Mouse (Mus musculus): Measurements from ENCODE around the gene Oscp1. TPM values are rescaled to one million over a fixed set of nuclear protein-coding genes. Genes with fewer than 3 reads are reported as not detected.

The Oscp1 gene
- total RNA-seq, 1 experiment from 2014 or later = 23.7 TPM

DNA sequence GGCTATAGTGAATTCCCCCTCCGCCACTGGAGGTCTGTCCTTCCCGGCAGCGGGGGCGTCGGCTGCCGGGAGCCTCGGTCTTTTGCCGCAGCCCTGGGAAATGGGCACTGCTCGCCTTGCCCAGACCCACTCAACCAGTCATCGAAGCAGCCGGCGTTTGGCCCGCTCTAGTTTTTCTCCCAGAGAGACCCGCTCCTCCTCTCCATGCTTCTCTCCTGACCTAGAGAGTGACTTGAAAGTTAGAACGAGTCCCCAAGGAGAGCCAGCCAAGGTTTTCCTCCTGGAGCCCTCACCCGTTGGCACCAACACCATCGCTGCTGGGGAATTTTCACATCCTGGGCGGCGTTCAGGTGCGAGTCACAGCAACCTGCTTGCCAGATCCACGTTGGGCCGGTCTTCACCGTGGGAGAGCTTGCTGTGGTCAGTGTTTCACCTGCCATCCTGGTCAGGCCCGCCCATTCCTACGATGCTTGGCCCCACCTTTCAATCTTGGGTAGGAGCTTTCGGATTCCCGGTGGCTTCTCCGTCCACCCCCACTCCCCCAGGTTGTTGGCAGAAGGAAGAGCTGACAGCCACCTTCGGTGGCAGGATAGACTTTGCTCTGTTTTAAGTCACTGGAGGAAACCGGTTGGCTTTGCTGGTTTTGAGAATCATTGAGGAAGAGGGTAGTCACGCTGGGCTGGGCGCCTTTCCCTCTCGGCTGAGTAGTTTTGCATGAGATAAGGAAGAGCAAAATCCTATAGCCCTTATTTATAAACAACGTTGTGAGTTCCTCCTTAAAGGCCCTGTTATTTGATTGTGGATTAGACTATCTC, 46.1 kb downstream of the Oscp1 start:
- no peak for ATAC-seq (ENCODE audit: extremely low read depth, insufficient number of reproducible peaks, low FRiP score, poor library complexity, severe bottlenecking)

DNA sequence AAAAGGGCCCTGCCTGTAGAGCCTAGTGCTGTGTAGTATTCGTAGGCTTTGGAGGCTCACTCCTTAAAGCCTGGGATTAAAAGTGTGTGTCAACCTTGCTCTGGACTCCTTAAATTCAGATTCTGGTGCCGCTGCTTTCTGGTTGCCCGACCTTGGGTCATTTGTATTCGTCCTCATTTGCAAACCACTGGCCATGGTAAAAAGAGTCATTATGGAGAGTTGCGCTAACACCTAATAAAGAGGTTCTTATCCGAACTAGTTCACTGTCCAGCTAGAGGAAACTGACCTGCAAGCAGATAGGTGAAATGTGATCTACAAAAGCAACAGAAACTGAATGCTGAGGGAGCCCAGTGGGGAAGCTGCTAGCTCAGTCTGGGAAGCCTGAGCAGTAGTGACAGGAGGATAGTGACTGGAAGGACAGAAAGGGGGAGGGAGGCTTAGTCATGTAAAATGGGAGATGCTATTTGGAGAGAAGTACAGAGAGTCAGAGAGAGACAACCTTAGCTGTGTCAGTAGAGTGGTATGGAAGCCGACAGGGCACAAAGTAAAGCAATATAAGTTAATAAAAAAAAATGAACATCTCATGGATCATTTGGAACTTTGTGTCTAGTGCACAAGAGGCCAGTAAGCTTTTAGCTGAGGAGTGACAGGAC, 46.9 kb downstream of the Oscp1 start:
- ATAC-seq (ENCODE audit: extremely low read depth, insufficient number of reproducible peaks, low FRiP score, poor library complexity, severe bottlenecking) = no peak

DNA sequence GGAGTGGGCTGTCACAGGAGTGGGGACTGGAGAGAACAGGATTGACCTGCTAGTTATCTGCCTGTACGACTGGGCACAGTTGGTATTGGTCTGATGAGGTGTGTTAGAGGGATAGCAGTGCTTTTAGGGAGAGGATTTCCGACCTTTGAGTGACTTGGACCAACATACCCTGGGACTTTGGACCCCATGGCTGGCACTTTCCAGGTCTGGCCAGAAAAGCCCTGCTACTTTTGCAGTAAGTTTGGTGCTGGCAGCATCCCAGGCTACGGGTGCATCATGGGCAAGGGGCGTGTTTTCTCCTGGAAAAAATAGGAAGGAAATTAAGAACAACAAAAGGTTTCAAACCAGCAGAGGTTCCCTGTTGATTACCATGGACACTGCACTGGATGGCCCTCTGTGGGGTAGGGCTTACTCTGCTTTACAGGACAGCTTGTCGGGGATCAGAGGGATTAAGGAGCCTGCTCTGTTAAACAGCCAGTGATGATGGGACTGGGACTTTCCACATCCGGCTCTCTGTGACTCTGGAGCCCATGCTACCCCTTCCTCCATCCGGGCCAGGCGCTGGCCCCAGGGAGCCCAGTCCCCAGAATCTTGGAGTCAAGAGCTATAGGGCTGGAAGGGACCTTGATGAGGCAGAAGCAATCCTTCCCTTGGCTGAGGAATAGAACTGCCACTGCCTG, 49.8 kb downstream of the Oscp1 start:
- no peak for ATAC-seq (ENCODE audit: extremely low read depth, insufficient number of reproducible peaks, low FRiP score, poor library complexity, severe bottlenecking)

DNA sequence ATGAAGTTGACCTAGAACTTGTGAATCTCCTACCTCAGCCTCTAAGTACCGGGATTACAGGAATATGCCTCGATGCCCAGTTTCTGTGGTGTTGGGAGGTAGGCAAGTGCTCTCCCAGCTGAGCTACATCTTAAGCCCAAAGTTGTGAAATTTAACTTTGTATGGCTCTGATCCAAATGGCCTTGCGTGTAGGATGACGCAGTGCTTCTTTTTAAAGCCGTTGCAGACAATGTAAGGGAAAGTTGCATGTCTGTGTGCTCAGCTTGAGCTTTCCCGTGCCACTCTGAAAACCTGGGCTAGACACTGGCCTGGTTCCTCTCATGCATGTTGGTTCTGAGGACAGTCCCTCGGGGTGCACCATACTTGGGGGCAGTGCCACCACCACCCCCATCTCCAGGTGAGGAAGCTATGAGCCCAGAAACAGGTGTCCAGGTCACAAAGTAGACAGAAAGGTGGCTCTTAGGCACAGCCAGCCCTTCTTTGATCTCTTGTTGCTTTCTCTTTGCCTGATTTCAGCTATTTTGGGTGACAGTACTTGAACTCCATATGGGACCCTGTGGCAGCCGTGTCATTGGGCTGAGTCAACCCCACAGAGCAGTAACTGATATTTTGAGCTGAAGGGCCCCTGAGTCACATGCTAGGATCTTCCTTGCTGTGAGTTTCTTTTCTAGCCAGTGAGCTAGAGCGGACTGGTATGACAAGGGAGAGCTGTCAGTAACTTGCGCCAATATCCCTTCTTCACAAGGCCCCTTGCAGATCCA, 51.4 kb downstream of the Oscp1 start:
- no peak for ATAC-seq (ENCODE audit: extremely low read depth, insufficient number of reproducible peaks, low FRiP score, poor library complexity, severe bottlenecking)

DNA sequence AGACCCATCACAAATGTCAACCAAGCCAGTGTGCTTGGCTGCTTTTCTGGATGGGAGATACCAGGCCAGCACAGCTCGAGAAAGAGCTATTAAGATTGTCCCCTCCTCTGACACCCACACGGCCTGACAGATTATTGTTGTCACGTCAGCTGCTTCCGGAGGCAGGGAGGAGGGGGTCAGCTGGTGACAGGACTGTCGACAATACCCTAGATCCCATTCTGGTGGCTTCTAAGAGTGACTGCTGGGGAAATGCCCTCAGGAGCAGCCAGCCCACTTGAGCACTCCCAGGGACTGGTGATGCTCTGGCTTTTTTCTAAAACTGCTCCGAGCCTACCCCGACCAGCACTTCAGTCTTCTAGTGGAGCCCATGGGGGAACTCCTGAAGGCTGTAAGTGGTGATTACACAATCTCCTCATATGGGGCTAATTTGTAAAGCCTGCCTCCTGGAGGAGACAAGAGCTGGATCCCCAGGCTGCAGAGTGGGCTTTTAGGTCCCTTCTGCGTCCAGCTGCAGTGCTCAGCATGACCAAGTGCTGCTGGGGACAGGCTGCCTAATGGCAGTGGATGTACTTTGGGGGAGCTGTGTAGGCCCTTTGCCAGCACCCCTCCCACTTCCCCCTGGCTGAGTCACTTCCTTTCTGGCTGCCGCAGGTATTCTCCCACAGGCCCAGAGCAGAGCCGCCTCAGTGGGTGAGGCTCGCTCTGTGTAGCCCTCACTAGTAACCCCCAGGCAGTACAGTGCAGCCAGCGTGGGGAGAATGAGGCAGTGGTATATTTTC, 52.2 kb downstream of the Oscp1 start:
- ATAC-seq (ENCODE audit: extremely low read depth, insufficient number of reproducible peaks, low FRiP score, poor library complexity, severe bottlenecking) = peak; percentile 86

DNA sequence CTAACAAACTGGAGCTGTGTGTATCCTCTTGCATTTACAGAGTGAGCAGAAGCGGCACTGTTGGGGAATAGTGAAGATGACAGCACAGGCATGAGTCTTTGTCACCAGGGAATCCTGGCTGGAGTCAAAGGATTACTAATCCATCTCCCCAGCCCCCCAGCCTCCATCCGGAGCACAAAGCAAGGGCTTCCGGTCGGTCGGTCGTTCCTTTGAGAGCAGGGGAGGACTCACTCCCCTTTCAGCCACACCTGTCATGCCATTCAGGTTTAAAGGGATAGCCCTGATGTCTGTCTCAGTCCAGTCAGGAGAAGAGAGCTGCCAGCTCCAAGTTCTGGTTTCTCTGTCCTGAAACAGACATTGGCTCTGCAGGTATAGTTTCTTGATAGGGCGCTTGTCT, 52.8 kb downstream of the Oscp1 start:
- no peak for ATAC-seq (ENCODE audit: extremely low read depth, insufficient number of reproducible peaks, low FRiP score, poor library complexity, severe bottlenecking)

DNA sequence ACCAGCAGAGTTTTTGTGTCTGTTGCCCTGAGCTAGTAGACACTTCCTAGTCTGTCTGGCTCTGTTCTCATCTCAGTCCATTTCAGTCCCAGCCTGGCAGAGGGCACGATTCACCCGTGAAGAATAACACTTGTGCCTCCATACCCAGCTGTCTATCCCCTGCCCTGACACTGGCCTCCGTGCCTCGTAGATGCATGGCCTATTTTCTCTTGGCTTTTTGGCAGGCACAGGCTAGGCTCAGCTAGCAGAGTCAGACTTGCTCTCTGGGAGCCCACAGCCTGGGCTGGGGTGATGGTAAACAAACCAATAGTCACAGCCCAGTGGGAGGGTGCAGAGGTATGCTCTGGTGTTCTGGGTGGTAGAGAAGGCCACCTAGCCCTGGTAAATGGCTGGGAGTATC, 54.9 kb downstream of the Oscp1 start:
- no peak for ATAC-seq (ENCODE audit: extremely low read depth, insufficient number of reproducible peaks, low FRiP score, poor library complexity, severe bottlenecking)

DNA sequence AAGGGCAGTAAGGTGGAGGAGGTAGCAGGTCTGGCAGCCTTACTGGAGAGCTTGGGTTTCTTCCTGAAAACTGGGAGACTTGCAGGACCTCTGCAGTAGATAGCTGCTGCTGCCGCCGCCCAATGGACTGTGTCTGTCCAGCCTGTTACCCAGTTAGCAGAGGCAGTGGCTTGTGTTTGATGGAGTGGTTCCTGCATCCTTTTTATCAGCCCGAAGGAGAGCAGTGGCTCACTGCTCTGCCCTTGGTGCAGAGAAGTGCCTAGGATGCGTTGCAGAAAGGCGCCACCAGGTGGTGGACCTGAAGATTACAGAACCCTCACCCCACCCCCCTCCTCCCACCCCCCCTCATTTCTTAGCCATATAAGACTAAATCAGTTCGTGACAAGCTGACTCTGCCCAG, 55.6 kb downstream of the Oscp1 start:
- peak; percentile 51 for ATAC-seq (ENCODE audit: extremely low read depth, insufficient number of reproducible peaks, low FRiP score, poor library complexity, severe bottlenecking)

DNA sequence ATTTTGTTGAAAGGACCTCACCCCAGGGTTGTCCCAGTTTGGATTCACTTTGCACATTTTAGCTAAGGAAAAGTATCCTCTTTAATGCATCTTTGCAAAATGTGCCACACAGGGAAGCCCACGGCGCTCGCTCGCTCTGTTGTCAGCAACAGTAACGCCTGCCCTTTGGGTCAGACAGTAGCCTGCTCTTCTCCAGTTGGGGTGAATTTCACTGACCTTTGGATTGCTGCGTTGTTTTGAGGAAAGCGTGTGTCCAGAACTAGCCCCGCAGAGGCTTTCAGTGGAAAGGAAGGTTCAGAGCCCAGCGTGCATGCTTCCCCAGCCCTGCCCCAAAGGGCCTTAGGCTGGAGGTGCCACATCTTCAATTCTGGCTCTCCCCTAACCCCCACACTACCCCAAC, 57.0 kb downstream of the Oscp1 start:
- ATAC-seq (ENCODE audit: extremely low read depth, insufficient number of reproducible peaks, low FRiP score, poor library complexity, severe bottlenecking) = no peak

DNA sequence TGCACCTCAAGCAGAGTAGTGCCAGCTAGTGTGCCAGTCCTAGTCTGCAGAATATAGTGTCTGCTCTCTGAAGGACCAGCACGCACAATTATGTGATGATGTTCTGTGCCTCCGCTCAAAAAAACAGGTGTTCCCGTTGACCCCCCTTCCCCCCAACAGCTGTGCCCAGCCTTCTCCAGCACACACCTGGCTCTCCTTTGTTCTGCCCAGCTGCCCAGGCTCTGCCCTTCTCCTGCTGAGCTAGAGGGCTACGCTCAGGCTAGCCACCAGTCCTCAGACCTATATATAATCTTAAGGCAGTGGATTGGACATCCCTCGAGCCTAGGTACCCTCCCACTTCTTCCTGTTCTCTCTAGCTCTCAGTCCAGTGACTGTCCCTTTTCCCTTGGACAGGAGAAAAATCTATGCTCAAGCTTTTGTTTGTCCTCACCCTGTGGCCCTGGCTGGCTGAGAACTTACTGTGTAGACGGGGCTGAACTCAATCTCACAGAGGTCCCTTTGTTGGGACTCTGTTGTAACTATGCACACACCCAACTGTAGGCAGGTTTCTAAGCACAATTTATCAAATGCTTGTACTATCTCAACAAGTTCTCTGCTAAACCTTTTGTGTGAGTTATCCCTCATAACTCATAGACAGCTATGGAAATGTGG, 57.6 kb downstream of the Oscp1 start:
- no peak for ATAC-seq (ENCODE audit: extremely low read depth, insufficient number of reproducible peaks, low FRiP score, poor library complexity, severe bottlenecking)

DNA sequence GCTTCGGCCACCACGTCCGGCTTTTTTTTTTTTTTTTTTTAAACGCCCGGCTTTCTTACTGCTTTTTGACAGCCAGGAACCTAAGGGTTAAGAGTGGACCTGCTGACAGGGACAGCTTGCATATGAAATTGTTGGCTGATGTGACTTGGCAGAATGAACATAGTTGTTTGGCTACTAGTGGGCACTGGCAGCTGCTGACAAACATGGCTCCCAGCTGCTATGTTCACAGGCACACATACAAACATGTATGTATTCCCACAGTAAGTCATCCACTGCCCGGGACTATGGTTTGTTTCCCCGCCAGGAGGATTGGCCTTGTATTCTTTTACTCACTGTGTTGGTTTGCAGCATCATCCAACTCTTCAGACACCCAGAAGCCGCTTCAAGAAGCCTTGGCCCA, 58.8 kb downstream of the Oscp1 start:
- ATAC-seq (ENCODE audit: extremely low read depth, insufficient number of reproducible peaks, low FRiP score, poor library complexity, severe bottlenecking) = no peak

DNA sequence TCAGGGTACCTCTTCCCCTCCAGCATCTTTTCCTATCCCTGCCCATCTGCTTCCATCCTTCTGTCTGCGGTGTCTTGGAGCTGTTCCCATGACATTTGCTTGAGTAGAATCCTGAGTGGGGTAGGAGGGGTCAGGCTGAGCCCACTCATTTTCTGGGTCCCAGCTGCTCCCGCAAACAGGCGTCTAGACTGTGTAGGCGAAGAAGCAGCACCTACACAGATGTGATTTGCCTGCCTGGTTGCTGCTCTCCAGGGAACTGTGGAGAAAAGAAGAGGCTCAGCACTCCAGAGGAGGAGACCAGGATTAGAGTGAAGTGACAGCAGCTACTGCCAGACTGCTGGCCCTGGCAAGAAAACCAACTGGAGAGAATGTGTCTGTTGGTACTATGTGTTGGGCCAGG, 60.3 kb downstream of the Oscp1 start:
- no peak for ATAC-seq (ENCODE audit: extremely low read depth, insufficient number of reproducible peaks, low FRiP score, poor library complexity, severe bottlenecking)

DNA sequence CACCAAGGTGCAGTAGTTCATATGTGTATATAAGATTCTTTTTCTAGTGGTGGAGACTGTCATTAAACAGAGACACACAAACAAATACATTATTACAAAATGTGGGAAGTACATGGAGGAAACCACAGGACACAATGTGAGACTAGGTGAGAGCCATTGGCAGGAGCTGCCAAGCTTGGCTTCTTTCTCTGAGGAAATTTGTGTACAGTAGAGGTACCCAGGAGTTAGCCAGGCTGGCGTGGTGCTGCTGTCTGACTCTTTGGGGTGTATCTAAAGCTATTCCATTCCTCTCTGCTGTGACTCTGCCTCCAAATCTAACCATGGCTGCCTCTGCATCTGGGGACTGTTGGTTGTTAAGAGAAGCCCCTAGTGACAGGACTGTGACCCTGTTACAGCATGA, 60.7 kb downstream of the Oscp1 start:
- no peak for ATAC-seq (ENCODE audit: extremely low read depth, insufficient number of reproducible peaks, low FRiP score, poor library complexity, severe bottlenecking)

DNA sequence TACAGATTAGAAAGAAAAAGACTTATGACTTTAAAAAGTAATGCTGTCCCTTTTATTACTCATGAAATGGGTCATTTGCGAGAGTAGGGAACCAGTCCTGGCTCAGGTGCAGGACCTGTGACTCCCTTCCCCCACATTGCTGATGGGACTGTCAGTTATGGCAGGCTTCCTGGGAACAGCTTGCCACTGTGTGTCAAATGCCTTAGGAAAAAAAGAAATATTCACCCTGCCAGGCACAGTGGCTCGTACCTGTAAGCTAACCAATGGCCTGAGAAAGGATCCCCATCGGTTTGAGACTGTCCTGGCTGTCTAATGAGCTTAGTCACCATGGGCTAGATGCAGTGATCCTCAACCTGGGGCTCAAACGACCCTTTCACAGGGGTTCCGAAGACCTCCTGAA, 61.7 kb downstream of the Oscp1 start:
- no peak for ATAC-seq (ENCODE audit: extremely low read depth, insufficient number of reproducible peaks, low FRiP score, poor library complexity, severe bottlenecking)

DNA sequence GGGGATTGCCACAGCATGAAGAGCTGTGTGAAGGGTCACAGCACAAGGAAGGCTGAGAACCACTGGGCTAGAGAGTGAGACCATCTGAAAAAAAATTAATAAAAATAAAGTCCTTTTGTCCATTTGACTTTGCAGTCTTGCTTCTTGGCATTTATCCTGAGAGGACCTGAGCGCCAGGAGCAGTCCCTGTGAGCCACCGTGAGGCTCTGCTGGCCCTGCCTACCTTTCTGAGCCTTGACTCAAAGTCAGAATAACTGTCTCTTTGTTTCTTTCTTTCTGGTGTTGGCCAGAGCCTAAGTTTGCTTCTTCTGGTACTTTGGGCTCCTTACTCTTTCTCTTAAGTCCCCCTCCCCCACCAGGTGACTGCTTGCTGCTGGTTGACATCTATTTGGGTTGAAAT, 62.1 kb downstream of the Oscp1 start:
- ATAC-seq (ENCODE audit: extremely low read depth, insufficient number of reproducible peaks, low FRiP score, poor library complexity, severe bottlenecking) = no peak

DNA sequence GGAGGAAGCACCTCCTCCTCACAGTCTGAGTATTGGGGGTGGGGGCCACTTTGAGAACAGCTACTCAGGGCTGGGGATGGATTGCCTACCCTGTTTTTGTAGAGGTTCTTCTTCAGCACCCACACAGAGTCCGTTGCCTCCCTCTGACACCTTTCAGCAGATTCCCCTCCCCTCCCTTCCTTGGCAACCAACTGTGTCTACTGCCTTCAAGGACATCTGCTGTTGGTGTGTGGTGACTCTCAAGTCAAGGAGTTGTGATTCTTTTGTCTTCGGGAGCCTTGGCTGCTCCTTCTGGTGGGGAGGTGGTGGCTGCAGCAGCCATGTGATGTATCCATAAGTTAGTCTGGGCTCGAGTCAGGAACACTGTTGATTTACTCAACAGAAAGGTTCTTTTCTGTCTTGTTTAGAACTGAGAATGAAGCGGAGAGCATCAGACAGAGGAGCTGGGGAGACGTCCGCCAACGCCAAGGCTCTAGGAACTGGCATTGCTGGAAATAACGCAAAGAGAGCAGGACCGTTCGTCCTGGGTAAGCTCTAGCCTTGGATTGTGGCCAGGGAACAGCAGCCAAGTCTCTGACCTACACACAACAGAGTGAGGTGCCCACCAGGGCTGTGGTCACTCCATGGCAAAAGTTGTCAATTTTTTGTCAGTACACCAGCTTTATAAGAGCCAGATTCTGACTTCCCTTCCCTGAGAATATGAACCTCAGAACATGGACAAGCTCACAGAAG, 65.1 kb downstream of the Oscp1 start:
- no peak for ATAC-seq (ENCODE audit: extremely low read depth, insufficient number of reproducible peaks, low FRiP score, poor library complexity, severe bottlenecking)

DNA sequence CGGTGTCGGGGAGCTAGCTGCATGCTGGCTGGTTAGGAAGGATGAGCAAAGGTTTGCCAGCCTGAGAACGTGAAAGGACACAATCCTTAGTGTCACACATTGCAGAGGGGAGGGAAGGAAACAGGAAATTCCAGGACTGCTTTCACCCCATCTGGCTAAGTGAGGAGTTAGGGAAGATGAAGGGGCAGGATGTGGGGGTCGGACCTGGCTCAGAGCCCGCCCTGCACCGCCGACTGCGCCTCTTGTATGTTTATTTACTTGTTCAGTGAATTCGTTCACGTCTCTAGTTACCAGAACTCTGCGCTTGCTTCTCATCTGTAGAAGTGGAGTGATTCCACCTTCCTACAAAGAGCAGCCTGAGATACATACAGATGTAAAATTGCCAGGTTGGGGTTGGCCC, 72.1 kb downstream of the Oscp1 start:
- ATAC-seq (ENCODE audit: extremely low read depth, insufficient number of reproducible peaks, low FRiP score, poor library complexity, severe bottlenecking) = no peak

All from neutrophil, adult 5-6 weeks (primary cell).